Mouse (Mus musculus) erythroblast, adult 5-6 weeks (primary cell): Measurements from ENCODE around the gene Ptprc. TPM values are rescaled to one million over a fixed set of nuclear protein-coding genes. Genes with fewer than 3 reads are reported as not detected.
A peak's percentile ranks its signal among the peaks of the same experiment; 100 is the strongest.

Source experiments
- ATAC-seq: replicated peaks from 2 replicates; pipeline ENCODE4 v1.8.0; 2016; ENCODE audit warnings: moderate number of reproducible peaks, mild to moderate bottlenecking, moderate TSS enrichment, inconsistent platforms; ENCODE audit not compliant: poor library complexity, low FRiP score, severe bottlenecking
- total RNA-seq, 2 experiments: library from RNA; stranded (forward) in 1 of 2; stranded (reverse) in 1 of 2; fragments of 150-400 nt in 1 of 2; fragments of 200-764, 138-1000 nt in 1 of 2; gene quantifications; 2 replicates each; pipeline versions ENCODE4 v1.2.3 to v1.2.4; 2015 to 2017; ENCODE audit warnings: low replicate concordance in 2 of 2

Gene Ptprc
- total RNA-seq (2015; ENCODE audit: low replicate concordance): 74.6 and 86.8 TPM in 2 replicates
- total RNA-seq (2017; ENCODE audit: low replicate concordance): 83.0 and 85.5 TPM in 2 replicates

- ATAC-seq: no peak
Observed at GRCm38 (mm10) chr1:138175494-138175893, at the start of gene Ptprc. Gene Ptprc, minus strand, starts transcription at chr1:138175708.

DNA sequence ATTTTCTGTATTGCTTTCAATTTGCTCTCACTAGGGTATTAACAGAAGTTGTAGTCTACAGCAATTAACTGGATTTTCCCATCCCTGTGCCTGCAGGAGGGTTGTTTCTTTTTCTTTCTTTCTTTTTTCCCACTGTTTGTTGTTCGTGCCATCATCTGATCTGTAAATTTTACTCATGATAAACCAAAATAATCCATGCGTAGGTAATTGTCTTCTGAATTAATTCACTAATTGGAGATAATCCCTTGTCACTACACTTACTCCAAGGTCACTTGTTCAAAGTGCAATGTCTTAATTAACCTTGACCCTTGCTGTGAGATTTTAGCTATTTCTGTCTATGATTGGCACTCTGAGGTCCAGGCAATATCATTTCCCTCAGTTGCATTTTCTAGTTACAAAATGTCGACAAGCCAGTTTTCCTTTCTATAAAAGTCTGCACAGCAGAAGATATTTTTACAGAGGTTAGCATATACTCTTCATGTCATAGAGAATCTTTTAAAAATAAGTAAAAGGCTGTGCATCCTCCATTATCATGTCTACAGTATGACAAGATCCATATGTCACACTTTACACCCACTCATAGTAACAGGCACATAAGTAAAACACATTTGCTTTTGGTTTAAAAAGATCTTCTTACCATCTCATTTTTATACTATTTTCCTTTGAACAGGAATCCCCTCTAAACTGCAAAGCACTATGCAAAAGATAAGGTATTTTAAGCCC lies 39.4 kb upstream of the Ptprc start:
- no peak for ATAC-seq

GRCm38 (mm10) chr1:138210387-138211024 lies 35.0 kb upstream of the Ptprc start:
- ATAC-seq: no peak

DNA sequence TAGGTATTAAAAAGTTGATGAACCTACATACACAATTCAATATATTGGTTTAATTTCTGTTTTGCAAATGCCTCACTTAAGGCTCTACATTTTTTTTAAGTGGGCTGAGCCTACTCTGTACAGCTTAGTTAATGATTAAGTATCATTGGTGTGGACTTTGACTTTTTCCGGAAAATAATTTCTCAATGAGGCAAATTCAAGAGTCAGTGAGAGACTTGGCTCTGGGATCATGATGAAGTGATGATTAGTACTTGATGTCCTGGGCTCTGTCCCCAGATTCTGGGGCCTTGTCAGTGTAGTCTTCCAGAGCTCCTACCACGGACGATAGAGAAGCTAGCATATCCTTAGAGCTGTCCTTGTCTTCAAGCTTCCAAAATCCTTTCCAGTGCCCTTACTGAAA lies 34.2 kb upstream of the Ptprc start:
- ATAC-seq: no peak

DNA sequence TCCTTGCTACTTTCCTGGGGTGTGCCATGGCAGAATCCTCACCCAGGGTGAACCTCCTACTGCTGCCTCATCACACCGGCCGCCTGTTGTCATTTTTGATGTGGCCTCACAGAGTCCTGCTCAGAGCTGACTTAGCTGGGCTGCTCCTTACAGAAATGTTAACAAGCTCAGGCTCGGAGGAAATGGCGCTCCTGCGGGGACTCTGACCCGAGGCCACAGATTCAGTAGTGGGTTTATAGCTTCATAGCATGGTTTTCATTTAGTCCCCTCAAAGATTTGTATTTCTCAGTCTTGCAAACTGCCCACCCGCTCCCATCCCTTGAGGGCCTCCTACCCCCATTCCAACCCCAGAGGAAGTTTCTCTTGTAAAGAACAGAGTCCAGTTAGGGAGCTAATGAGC lies 30.5 kb upstream of the Ptprc start:
- ATAC-seq: no peak

- ATAC-seq: no peak
Observed at GRCm38 (mm10) chr1:138191689-138192508, 16.4 kb upstream of the Ptprc start.

GRCm38 (mm10) chr1:138188131-138188530 lies 12.6 kb upstream of the Ptprc start:
- no peak for ATAC-seq

DNA sequence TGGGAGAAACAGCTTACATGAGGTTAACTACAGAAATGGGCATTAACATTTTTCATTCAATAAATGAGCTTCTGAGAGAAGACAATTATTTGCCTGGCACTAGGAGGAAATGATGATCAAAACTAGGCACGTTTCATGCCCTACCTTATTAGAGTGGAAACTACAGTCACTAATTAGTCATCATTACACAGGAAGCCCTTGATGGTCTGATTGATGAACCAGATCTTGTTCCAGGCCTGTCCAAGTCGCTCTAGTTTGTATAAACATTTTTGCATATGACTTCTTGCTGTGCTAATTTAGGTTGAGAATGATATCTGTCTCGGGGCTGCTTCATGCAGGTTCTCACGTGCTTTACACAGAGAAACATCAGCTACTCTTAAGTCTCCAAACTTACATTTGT lies 10.4 kb upstream of the Ptprc start:
- ATAC-seq: no peak

GRCm38 (mm10) chr1:138180081-138180480 lies 4.6 kb upstream of the Ptprc start:
- no peak for ATAC-seq

- ATAC-seq: no peak; the same call in 1 of the 2 replicates
Observed at GRCm38 (mm10) chr1:138174705-138175492, 609 bp downstream of the Ptprc start.

DNA sequence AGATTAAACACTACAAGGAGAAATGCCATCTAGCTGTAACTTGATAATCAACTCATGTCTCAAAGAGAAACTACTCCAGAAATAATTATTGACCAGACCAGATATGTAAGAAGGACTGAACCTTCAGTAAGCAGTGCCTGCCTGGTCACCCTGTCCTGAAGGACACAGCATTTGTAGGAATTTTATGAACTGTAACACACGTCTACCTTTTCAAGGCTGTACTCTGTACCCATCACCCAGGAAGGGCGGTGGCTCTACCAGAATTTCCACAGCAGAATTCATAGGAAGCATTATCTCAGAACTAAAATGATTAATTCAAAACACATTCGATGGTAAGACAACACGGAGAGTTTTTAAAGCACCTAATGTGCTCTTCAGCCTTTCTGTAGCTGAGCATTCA lies 1.4 kb downstream of the Ptprc start:
- ATAC-seq: 0 out of 2 replicates have a peak, but pooled peaks have one; percentile 36

GRCm38 (mm10) chr1:138173669-138174068 lies 1.8 kb downstream of the Ptprc start:
- ATAC-seq: no peak

DNA sequence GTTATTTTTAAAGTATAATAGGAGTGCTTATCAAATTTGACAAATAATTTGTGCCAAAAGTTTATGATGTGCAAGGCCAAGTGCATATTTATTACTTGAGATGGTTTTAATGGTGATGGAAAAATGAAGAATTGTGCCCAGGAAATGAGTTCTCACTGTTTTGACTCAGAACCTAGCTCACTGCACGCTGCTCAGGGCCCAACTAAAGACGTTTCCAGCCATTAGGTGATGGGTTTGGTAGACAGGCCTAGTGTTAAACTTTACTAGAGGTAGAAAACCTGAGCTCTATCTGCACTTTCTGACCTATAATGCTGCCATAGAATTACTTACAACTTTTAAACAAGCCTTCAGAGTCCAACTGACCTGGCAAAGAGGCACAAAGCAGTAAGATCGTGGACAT lies 3.0 kb downstream of the Ptprc start:
- ATAC-seq: no peak

DNA sequence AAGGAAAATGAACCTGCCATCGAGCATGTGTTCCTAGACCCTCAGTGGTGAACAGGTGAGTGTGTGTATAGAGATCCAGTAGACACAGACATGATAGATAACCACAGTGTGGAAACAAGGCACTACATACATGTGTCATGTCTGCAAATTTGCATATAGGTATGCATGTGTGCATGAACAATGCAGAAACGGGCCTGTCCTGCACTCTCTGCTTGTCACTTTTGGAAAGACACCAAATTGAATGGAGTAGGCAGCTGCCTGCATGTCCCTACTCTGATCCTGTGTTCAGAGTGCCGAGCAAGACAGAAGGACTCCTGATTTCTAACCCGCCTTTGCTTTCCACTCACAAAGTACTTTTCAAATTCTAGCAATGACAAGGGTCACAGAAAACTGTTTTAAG lies 3.4 kb downstream of the Ptprc start:
- no peak for ATAC-seq

DNA sequence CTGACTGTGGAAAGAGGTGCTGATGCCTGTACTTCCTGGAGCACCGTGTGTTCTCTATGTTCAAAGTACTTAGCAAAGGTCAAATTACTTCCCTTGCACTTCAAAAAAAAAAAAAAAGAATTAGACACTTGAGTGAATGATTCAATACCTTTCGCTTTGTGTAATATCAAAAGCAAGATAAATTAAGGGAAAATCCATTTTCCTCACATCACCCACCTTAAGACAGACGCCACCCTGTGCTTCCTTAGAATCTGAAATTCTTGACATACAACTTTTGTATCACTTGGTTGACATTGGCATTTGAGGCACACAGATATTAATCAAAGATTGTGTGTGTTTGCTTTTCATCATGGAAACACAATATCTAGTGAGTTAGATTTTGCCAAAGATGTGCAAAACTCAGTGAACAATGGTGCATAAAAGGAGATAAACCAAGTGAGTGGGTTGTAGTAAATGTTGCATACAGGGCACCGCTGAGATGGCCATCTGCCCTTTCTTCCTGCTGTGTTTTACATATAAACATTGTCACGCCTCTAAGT lies 9.2 kb downstream of the Ptprc start:
- ATAC-seq: no peak

DNA sequence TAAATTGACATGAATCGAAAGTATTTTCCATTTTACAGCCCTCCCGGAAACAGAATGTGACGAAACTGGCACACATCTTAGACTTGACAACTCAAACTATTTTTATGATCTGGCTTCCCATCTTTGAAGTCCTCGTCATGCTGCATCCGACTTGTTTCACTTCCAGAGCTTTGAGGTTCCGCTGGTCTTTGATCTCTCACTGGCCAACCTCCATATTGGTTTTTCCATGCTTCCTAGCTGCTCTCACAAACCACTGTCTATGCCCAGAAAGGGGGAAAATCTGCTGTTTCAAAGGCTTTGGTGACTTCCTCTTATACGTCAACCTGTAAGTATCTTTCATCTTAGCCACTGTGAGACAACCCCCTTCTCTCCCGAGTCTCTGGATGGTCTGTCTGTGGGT lies 12.9 kb downstream of the Ptprc start:
- no peak for ATAC-seq

DNA sequence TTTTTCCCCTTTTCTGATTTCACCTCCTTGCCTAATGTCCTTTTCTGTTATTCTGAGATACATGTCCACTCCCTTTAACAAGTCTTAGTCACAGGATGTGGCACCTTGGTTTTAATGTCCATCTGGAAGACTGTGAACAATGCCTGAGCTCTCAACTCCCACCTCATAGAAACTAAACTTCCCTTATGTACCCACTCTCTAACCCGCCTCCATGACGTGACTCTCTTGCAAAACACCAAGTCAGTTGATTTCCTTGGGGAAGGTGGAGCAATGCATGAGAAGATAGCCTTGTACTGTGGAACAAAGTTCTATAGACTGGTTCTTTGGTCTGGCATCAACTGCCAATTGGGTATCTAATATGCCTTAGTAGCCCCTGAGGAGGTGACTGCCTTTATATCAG lies 16.6 kb downstream of the Ptprc start:
- no peak for ATAC-seq

- no peak for ATAC-seq
Observed at GRCm38 (mm10) chr1:138158236-138158635, 17.3 kb downstream of the Ptprc start.

- ATAC-seq: no peak
Observed at GRCm38 (mm10) chr1:138157709-138158108, 17.8 kb downstream of the Ptprc start.

GRCm38 (mm10) chr1:138157008-138157407 lies 18.5 kb downstream of the Ptprc start:
- no peak for ATAC-seq
